Mouse (Mus musculus): ENCODE measurements around the gene Cacna2d1. TPM values are rescaled to one million over a fixed set of nuclear protein-coding genes. Genes with fewer than 3 reads are reported as not detected.

The Cacna2d1 gene
- polyA plus RNA-seq, 1 experiment from 2014 or later, result 11.0 TPM

DNA sequence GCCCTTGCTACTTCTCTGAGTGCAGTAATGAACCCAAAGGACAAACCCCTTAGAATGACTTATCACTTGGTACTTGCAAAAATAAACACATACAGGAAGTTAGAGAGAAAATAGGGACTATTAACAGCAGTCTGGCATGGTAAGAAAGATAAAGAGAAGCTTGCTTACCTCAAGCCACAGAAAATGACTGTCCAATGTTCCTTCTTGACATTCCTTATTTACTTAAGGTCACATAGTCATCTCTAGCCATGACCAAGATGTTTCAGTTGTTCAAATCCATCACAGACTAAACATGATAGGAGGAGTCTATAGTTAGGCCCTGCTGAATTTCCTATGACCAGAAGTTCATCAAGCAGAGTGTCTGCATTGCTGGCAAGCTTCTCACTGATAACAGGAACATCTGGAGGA, 381.5 kb downstream of the Cacna2d1 start:
- no peaks in the 10 kb centered on the region for H3K36me3 ChIP-seq
- H3K4me1 ChIP-seq, result no peaks in the 10 kb centered on the region
- no peak overlapping the region for H3K4me3 ChIP-seq
- H3K27me3 ChIP-seq, result no peaks in the 10 kb centered on the region
- ATAC-seq (ENCODE audit: borderline replicate concordance, extremely low read depth, low FRiP score, low TSS enrichment), result no peak
- no peak overlapping the region for H3K9ac ChIP-seq
- H3K9me3 ChIP-seq, result no peaks in the 10 kb centered on the region
- H3K4me2 ChIP-seq, result no peak overlapping the region
- no peak overlapping the region for H3K27ac ChIP-seq

DNA sequence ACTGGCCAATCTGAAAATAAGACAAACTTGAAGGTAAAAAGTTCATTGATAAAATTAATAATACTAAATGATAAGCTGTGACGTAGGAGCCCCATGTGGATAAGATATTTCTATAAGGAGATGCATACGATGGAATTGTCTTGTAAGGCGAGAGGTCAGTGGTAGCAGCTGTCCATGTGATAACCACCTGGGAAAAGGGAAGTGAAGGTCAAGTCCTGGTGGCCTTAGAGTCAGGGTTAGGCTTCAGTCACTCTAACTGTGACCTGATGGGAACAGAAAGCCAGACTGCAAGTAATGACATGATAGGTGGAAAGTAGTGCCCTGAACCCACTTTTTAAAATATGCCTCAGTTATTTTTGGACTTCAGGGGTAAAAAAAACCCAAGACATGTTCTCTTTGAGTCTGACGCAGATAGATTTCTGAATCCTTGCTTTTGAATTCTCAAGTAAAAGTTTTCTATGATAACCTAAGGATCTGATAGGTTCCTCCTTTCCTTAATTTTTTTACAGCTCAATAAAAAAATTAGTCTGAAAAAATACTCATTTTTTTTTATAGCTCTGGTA, 383.3 kb downstream of the Cacna2d1 start:
- Histone ChIP-seq H3K4me3 (no peak overlapping the region), H3K4me2 (no peak overlapping the region), H3K27me3 (no peaks in the 10 kb centered on the region), H3K9ac (no peak overlapping the region), H3K27ac (no peak overlapping the region), H3K36me3 (no peaks in the 10 kb centered on the region), H3K9me3 (no peaks in the 10 kb centered on the region), H3K4me1 (no peaks in the 10 kb centered on the region)
- 71% methylated on average over 4 of the region's 4 CpGs for WGBS
- no peak for ATAC-seq (ENCODE audit: borderline replicate concordance, extremely low read depth, low FRiP score, low TSS enrichment)

DNA sequence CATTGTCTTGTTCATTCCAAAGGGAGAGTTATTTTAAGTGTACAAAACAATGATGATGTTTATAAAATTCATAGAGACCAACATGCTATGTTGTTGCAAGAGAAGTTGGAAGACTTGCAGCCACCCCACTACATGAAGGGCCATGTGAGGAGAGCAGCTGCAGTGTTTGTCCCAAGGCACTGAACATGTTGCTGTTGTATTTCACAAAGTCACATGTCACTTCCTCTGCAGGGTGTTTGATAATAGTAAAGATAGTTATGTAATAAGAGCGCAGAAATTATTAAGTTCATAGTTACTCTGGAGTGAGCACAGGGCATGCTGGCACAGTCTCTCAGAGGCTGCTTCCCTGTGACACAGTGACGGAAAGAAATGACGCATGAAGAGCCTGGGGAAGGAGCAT, 392.1 kb downstream of the Cacna2d1 start:
- 80% methylated on average over 3 of the region's 3 CpGs for WGBS
- no peak overlapping the region for H3K4me2 ChIP-seq
- H3K27ac ChIP-seq, result no peak overlapping the region
- no peak overlapping the region for H3K4me3 ChIP-seq
- no peaks in the 10 kb centered on the region for H3K9me3 ChIP-seq
- H3K36me3 ChIP-seq, result no peaks in the 10 kb centered on the region
- no peak for ATAC-seq (ENCODE audit: borderline replicate concordance, extremely low read depth, low FRiP score, low TSS enrichment)
- H3K27me3 ChIP-seq, result no peaks in the 10 kb centered on the region
- H3K4me1 ChIP-seq, result no peaks in the 10 kb centered on the region
- no peak overlapping the region for H3K9ac ChIP-seq

DNA sequence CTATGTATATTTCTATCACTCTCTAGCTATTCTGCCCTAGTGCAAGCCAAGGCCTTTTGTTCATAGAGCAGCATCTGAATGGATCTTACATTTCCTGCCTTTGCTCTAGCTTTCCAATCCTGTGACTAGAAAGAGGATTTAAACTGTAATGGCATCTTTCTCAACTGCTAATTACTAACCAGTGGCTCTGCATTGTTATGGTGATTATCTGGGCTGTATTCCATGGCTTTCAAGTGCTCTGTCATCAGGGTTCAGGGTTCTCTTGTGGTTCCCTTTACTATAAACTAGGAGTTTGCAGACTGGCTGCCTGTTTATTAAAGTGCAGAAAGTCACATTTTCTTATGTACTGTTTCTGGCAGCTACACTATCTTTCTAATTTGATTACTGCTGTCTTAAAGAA, 410.9 kb downstream of the Cacna2d1 start:
- H3K9me3 ChIP-seq, result no peaks in the 10 kb centered on the region
- H3K27me3 ChIP-seq, result no peaks in the 10 kb centered on the region
- H3K4me3 ChIP-seq, result no peak overlapping the region
- H3K27ac ChIP-seq, result no peak overlapping the region
- no peaks in the 10 kb centered on the region for H3K36me3 ChIP-seq
- no peak overlapping the region for H3K9ac ChIP-seq
- no peaks in the 10 kb centered on the region for H3K4me1 ChIP-seq
- no peak overlapping the region for H3K4me2 ChIP-seq
- ATAC-seq (ENCODE audit: borderline replicate concordance, extremely low read depth, low FRiP score, low TSS enrichment), result no peak

DNA sequence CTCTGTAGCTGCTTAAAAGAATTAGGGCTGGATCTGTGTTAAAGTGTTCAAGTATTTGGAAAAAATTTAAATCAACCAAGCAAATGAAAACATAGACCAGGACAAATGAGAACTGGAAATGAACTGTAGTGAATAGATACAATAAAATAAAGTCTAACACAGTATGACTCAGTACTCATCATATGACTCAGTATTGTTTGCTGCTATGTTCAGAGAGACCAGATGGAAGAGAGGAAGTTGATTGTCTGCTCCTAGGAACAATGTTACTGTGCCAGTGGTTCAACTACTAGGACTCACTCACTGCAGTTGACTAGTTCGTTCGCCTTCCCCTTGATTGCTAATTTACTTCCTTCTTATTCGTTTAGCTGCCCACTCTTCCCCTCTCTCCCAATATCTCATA, 421.3 kb downstream of the Cacna2d1 start:
- Histone ChIP-seq H3K9me3 (no peaks in the 10 kb centered on the region), H3K27ac (no peak overlapping the region), H3K36me3 (no peaks in the 10 kb centered on the region), H3K9ac (no peak overlapping the region), H3K27me3 (no peaks in the 10 kb centered on the region), H3K4me2 (no peak overlapping the region), H3K4me1 (no peaks in the 10 kb centered on the region), H3K4me3 (no peak overlapping the region)
- ATAC-seq (ENCODE audit: borderline replicate concordance, extremely low read depth, low FRiP score, low TSS enrichment), result no peak
- WGBS, result 82% methylated on average over 3 of the region's 3 CpGs

DNA sequence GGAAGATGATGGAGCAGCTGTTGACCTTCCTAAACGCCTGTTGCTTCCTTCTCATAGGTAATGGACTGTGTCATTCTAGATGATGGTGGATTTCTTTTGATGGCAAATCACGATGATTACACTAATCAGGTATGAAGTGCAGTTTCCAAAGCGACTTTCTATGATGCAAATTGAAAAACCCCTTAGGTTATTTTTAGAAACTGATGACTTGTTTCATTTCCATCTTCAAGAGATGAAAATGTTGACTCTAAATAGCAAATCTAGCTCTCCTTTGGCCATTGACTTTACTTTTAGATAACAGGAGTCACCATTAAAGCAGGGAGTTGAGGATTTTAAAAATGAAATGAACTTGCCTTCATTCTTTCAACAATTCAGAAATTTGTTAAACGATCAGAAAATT, 423.2 kb downstream of the Cacna2d1 start:
- Histone ChIP-seq H3K36me3 (no peaks in the 10 kb centered on the region), H3K27me3 (no peaks in the 10 kb centered on the region), H3K4me2 (no peak overlapping the region), H3K9me3 (no peaks in the 10 kb centered on the region), H3K27ac (no peak overlapping the region), H3K4me3 (no peak overlapping the region), H3K4me1 (no peaks in the 10 kb centered on the region), H3K9ac (no peak overlapping the region)
- WGBS, result 81% methylated on average over 4 of the region's 4 CpGs
- no peak for ATAC-seq (ENCODE audit: borderline replicate concordance, extremely low read depth, low FRiP score, low TSS enrichment)

DNA sequence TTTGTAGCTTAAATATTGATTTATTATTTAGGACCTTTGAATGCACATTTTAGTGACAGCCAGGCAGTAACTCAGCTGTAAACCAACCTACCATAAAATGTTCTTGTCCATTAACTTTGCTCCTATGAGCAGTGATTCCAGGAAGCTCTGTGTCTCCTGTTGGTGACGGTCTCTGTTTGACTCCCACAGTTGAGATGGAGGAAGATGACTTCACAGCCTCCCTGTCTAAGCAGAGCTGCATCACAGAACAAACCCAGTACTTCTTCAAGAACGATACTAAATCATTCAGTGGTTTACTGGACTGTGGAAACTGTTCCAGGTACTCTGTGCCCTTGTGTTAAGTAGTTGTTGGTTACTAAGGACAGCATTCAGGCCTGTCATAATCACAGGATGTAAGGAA, 427.6 kb downstream of the Cacna2d1 start:
- Histone ChIP-seq H3K27me3 (no peaks in the 10 kb centered on the region), H3K36me3 (no peaks in the 10 kb centered on the region), H3K4me3 (no peak overlapping the region), H3K9ac (no peak overlapping the region), H3K27ac (no peak overlapping the region), H3K4me1 (no peaks in the 10 kb centered on the region), H3K4me2 (no peak overlapping the region), H3K9me3 (no peaks in the 10 kb centered on the region)
- WGBS, result 76% methylated on average over 2 of the region's 2 CpGs
- ATAC-seq (ENCODE audit: borderline replicate concordance, extremely low read depth, low FRiP score, low TSS enrichment), result no peak

DNA sequence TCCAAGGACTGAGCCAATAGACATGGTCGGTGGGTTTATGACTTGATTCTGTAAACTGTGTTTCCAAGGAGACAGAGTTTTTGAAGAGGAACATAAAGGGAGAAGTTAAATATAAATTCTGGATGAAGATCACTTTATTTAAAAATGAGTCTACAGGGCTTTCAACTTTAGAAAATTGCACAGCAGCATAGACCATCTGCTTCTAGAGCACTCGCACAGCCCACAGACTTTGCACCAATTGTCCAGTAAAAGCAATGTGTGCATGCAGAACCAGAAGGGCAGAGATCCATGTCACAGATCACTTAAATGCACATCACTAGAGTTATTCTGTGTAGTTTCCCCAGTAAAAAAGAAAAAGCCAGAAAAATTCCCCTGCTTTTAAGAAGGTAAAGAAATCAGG, 428.7 kb downstream of the Cacna2d1 start:
- no peaks in the 10 kb centered on the region for H3K4me1 ChIP-seq
- no peak overlapping the region for H3K4me2 ChIP-seq
- no peak overlapping the region for H3K9ac ChIP-seq
- no peaks in the 10 kb centered on the region for H3K27me3 ChIP-seq
- H3K4me3 ChIP-seq, result no peak overlapping the region
- 78% methylated on average over 2 of the region's 2 CpGs for WGBS
- no peak overlapping the region for H3K27ac ChIP-seq
- no peak for ATAC-seq (ENCODE audit: borderline replicate concordance, extremely low read depth, low FRiP score, low TSS enrichment)
- H3K9me3 ChIP-seq, result no peaks in the 10 kb centered on the region
- H3K36me3 ChIP-seq, result no peaks in the 10 kb centered on the region

DNA sequence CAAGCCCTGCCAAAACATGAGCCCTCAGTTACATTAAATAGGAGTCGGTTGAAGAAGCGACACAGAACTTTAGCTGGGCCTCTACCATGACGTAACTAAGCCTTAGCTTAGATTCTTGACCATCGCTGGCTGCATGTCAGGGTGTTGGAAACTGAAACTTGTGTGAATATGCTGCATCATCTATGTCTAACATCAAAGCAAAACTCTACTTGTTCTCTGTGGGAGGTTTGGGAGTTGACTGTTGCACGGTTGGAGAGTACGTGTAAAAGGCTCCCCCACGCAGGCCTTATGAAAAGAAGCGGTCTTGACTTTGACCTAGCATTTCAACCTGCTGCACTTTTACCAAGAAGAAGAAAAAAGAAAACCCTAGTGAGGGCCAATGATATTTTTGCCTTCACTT, 436.2 kb downstream of the Cacna2d1 start:
- H3K4me2 ChIP-seq, result no peak overlapping the region
- no peak for ATAC-seq (ENCODE audit: borderline replicate concordance, extremely low read depth, low FRiP score, low TSS enrichment)
- whole genome bisulfite sequencing, result 90% methylated on average over 8 of the region's 8 CpGs
- no peaks in the 10 kb centered on the region for H3K4me1 ChIP-seq
- H3K36me3 ChIP-seq, result no peaks in the 10 kb centered on the region
- H3K9me3 ChIP-seq, result no peaks in the 10 kb centered on the region
- no peak overlapping the region for H3K27ac ChIP-seq
- no peak overlapping the region for H3K9ac ChIP-seq
- no peaks in the 10 kb centered on the region for H3K27me3 ChIP-seq
- H3K4me3 ChIP-seq, result no peak overlapping the region

DNA sequence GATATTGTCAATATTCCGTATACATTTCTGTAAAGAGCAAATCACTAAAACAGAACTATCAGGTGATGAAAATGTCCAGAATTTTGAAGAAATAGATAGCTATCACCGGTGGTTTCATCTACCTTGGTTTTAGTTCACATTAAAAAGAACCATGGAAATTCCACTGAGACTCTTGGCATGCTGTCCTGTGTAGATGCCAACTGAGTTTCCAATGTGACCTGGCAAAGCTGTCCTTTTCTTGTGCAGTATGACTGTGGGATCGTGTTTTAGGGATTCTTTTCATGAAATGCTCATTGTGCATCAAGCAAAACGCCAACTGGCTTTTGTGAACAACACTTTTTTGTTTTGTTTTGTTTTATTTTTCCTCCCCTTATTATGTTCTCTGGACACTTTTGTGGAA, 439.5 kb downstream of the Cacna2d1 start:
- Histone ChIP-seq H3K27ac (no peak overlapping the region), H3K27me3 (no peaks in the 10 kb centered on the region), H3K4me2 (no peak overlapping the region), H3K4me1 (no peaks in the 10 kb centered on the region), H3K9ac (no peak overlapping the region), H3K36me3 (no peaks in the 10 kb centered on the region), H3K9me3 (no peaks in the 10 kb centered on the region), H3K4me3 (no peak overlapping the region)
- WGBS, result 88% methylated on average over 4 of the region's 4 CpGs
- no peak for ATAC-seq (ENCODE audit: borderline replicate concordance, extremely low read depth, low FRiP score, low TSS enrichment)

DNA sequence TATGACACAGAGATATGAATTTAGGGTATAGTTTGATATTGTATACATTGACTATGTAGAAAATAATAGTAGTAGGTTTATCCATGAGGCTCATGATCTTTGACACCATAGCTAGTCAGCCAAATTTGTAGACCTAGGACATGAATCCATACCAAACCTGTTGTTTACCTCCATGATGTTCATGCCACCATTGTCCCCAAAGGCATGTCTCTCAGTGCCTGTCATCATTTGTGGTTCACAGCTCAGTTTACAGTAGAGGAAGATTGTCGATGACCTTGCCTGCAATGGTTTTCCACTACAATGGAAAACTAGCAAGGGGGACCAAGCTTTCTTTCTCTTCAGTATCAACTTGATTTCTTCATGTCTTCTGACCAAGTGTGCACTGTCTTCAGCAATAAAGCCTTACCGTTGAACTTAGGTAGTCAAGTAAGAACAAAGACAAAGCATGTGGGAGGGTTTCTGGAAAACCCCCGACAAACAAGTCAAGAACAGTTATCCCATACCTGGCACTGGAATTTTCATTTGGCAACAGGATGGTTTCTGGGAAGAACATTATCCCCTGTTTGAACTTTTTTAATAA, 441.9 kb downstream of the Cacna2d1 start:
- Histone ChIP-seq H3K36me3 (no peaks in the 10 kb centered on the region), H3K9me3 (no peaks in the 10 kb centered on the region), H3K4me1 (no peaks in the 10 kb centered on the region), H3K9ac (no peak overlapping the region), H3K4me2 (no peak overlapping the region), H3K4me3 (no peak overlapping the region), H3K27ac (no peak overlapping the region), H3K27me3 (no peaks in the 10 kb centered on the region)
- WGBS, result 86% methylated on average over 3 of the region's 3 CpGs
- no peak for ATAC-seq (ENCODE audit: borderline replicate concordance, extremely low read depth, low FRiP score, low TSS enrichment)

DNA sequence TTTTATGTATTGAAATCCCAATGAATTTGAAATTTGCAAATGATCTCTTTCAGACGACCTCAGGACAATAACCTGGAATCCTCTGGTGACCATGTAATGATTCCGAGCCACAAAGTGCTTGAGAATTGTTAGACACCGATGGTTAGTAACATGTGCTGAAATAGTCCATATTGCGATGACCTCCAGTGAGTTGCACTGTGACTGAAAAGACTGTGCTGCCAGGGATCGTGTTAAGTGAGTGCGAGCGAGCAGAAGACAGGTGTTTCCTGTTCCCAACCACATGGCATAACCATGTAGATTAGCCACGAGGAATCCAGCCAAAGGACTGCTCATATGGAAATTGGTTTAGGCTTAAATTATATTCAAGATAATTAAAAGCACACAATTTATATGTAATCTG, 475.5 kb downstream of the Cacna2d1 start:
- ATAC-seq (ENCODE audit: borderline replicate concordance, extremely low read depth, low FRiP score, low TSS enrichment), result peak; percentile 42; the same call in 1 of the 2 replicates
- 39% methylated on average over 8 of the region's 8 CpGs for WGBS
- no peak overlapping the region for H3K4me2 ChIP-seq
- H3K27ac ChIP-seq, result no peak overlapping the region
- H3K9ac ChIP-seq, result no peak overlapping the region
- no peaks in the 10 kb centered on the region for H3K27me3 ChIP-seq
- no peaks in the 10 kb centered on the region for H3K9me3 ChIP-seq
- H3K36me3 ChIP-seq, result no peaks in the 10 kb centered on the region
- H3K4me3 ChIP-seq, result no peak overlapping the region
- peaks cover 4% of the 10 kb centered on the region; the same call in 1 of the 2 replicates for H3K4me1 ChIP-seq

DNA sequence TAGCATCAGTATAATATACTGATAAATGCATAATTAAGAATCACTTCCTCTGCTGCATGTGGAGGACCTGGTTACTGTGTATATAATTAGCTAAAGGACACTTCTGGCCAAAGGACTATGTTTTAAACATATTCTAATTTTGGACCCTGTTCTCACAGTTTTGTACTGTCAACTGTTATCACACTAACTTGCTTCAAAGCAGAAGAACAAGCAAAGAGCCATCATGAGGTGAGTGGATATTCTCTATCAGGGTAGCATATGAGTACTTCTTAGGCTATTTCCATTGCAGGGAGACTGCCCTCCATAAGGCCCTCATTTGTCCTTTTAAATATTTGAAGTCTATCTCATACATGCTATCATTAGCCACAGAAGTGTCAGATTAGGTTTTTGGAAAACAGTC, 480.2 kb downstream of the Cacna2d1 start:
- Histone ChIP-seq H3K4me2 (no peak overlapping the region), H3K36me3 (no peaks in the 10 kb centered on the region), H3K27ac (no peak overlapping the region), H3K9me3 (no peaks in the 10 kb centered on the region), H3K4me1 (peaks cover 4% of the 10 kb centered on the region; the same call in 1 of the 2 replicates), H3K27me3 (no peaks in the 10 kb centered on the region), H3K4me3 (no peak overlapping the region), H3K9ac (no peak overlapping the region)
- no peak for ATAC-seq (ENCODE audit: borderline replicate concordance, extremely low read depth, low FRiP score, low TSS enrichment)

Measured in lung, embryonic 15.5 days (tissue).